Mouse (Mus musculus) limb, embryonic 13.5 days (tissue): ENCODE data around the gene Tdgf1. TPM values are rescaled to one million over a fixed set of nuclear protein-coding genes. Genes with fewer than 3 reads are reported as not detected.

Experiments used
- microRNA-seq: library from miRNA; unstranded; fragments of <30 nt; microRNA quantifications from one replicate; pipeline ENCODE4, GENCODE M21; 2016
- polyA plus RNA-seq: library from polyadenylated mRNA; unstranded; fragments of >200 nt; fragmentation: Nextera tagmentation; extraction: Ambion mirVana; gene quantifications from 2 replicates; pipeline ENCODE4 v1.2.1, GENCODE M21; 2015

Gene Tdgf1
- polyA plus RNA-seq, 1 experiment from 2014 or later: 0.11 TPM

Small RNA genes within 50 kb of the gene (microRNA-seq; reads per million reads assigned to microRNA genes)
- gene Gm24269: not detected

Other genes with a start within 250 kb of the Tdgf1 start
- gene Myl3, start 204.3 kb downstream of the Tdgf1 start, polyA plus RNA-seq: 3.5 and 4.8 TPM in 2 replicates
- gene Pth1r, start 199.0 kb downstream of the Tdgf1 start, polyA plus RNA-seq: 91.1 and 97.7 TPM in 2 replicates
- gene Prss42, start 148.0 kb downstream of the Tdgf1 start, polyA plus RNA-seq: not detected in 2 replicates
- not detected in 2 replicates for gene Prss44, start 132.2 kb downstream of the Tdgf1 start, polyA plus RNA-seq
- gene Prss43, start 119.5 kb downstream of the Tdgf1 start, polyA plus RNA-seq: not detected in 2 replicates
- not detected in 2 replicates for gene Prss45, start 111.6 kb downstream of the Tdgf1 start, polyA plus RNA-seq
- not detected in 2 replicates for gene Prss46, start 101.7 kb downstream of the Tdgf1 start, polyA plus RNA-seq
- gene Prss50, start 88.2 kb downstream of the Tdgf1 start, polyA plus RNA-seq: 0.31 and 0.38 TPM in 2 replicates
- gene Als2cl, start 66.3 kb downstream of the Tdgf1 start, polyA plus RNA-seq: 1.3 and 1.4 TPM in 2 replicates
- gene Tmie, start 66.0 kb downstream of the Tdgf1 start, polyA plus RNA-seq: 1.1 and 1.2 TPM in 2 replicates
- not detected in 2 replicates for gene Fam240a, start 29.3 kb downstream of the Tdgf1 start, polyA plus RNA-seq
- gene Lrrc2, start 5.4 kb upstream of the Tdgf1 start, polyA plus RNA-seq: 0.05 TPM in 1 of 2 replicates, not detected in the other
- gene Rtp3, start 44.4 kb upstream of the Tdgf1 start, polyA plus RNA-seq: not detected in 2 replicates
- 0.69 and 0.73 TPM in 2 replicates for gene Ltf, start 73.1 kb upstream of the Tdgf1 start, polyA plus RNA-seq
- 0.33 and 0.68 TPM in 2 replicates for gene Ccrl2, start 111.4 kb upstream of the Tdgf1 start, polyA plus RNA-seq
- gene Lrrfip2, start 171.4 kb upstream of the Tdgf1 start, polyA plus RNA-seq: 37.2 and 39.8 TPM in 2 replicates